Mouse (Mus musculus) kidney, embryonic 15.5 days (tissue): ENCODE data around the gene Dlx3. TPM values are rescaled to one million over a fixed set of nuclear protein-coding genes. Genes with fewer than 3 reads are reported as not detected.

Source experiments
- ATAC-seq: fragments of 200-750 bp; cut with Nextera tagmentation; replicated peaks from 2 replicates; pipeline ENCODE4 v1.8.0; 2017; ENCODE audit warnings: moderate TSS enrichment; ENCODE audit not compliant: low FRiP score
- H3K27ac ChIP-seq: fragments of 300-500 bp; sonication (generic); 2 replicates; pipeline ENCODE4 v1.5.1; 2015; ENCODE audit warnings: mild to moderate bottlenecking, inconsistent platforms
- H3K27me3 ChIP-seq: fragments of 300-500 bp; sonication (generic); 2 replicates; pipeline ENCODE4 v1.6.1; 2015; ENCODE audit warnings: inconsistent platforms
- H3K36me3 ChIP-seq: fragments of 300-500 bp; sonication (generic); 2 replicates; pipeline ENCODE4 v1.6.1; 2015; ENCODE audit warnings: inconsistent platforms
- H3K4me1 ChIP-seq: fragments of 300-500 bp; sonication (generic); 2 replicates; pipeline ENCODE4 v1.6.1; 2015; ENCODE audit warnings: inconsistent platforms
- H3K4me2 ChIP-seq: fragments of 300-500 bp; sonication (generic); 2 replicates; pipeline ENCODE4 v1.6.1; 2015; ENCODE audit warnings: moderate library complexity, mild to moderate bottlenecking, inconsistent platforms
- H3K4me3 ChIP-seq: fragments of 300-500 bp; sonication (generic); replicated peaks from 2 replicates; pipeline ENCODE4 v1.5.1; 2015; ENCODE audit warnings: mild to moderate bottlenecking, inconsistent platforms
- H3K9ac ChIP-seq: fragments of 300-500 bp; sonication (generic); 2 replicates; pipeline ENCODE4 v1.6.1; 2015; ENCODE audit warnings: mild to moderate bottlenecking, inconsistent platforms
- H3K9me3 ChIP-seq: fragments of 300-500 bp; sonication (generic); replicated peaks from 2 replicates; pipeline ENCODE4 v1.6.1; 2016; ENCODE audit warnings: inconsistent platforms
- WGBS: fragments of 180-500 bp; shearing (Covaris S2); methylation state at CpG from one replicate; pipeline ENCODE4 v1.1.7; 2015; ENCODE audit warnings: mixed read lengths; 5-methylcytosine and 5-hydroxymethylcytosine counted together
- polyA plus RNA-seq: library from polyadenylated mRNA; unstranded; fragments of >200 nt; fragmentation: Nextera tagmentation; extraction: Ambion mirVana; gene quantifications from 2 replicates; pipeline ENCODE4 v1.2.1, GENCODE M21; 2015

Gene Dlx3
- polyA plus RNA-seq, 1 experiment from 2014 or later: 0.78 TPM

DNA sequence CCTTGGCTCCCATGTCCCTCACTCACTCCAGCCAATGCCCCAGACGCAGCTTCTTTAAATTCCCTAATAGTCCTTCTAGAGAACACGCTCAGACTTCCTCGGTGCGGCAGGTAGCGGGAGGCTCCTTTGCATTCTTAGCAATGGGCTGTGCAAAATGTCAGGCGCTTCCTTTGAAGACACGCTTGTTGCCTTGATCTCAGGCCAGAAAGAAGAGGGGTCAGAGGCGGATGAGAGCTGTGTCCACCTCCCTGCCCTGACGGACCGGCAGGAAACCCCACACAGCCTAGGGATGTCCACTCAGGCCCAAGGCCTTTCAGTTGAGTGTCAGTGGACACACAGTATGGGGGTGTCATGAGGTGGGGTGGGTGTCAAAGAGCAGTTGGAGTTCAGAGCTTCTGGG lies 24.3 kb upstream of the Dlx3 start:
- H3K4me2 ChIP-seq: no peak overlapping the region
- H3K4me1 ChIP-seq: peaks cover 43% of the 10 kb centered on the region
- no peak for ATAC-seq
- no peak overlapping the region for H3K4me3 ChIP-seq
- no peak overlapping the region for H3K9ac ChIP-seq
- H3K27me3 ChIP-seq: 0 out of 2 replicates have a peak, but pooled peaks cover 5% of the 10 kb centered on the region
- H3K36me3 ChIP-seq: no peaks in the 10 kb centered on the region
- WGBS: 63% methylated on average over 10 of the region's 10 CpGs
- no peaks in the 10 kb centered on the region for H3K9me3 ChIP-seq
- H3K27ac ChIP-seq: peak overlapping the region; percentile 27; the same call in 1 of the 2 replicates

DNA sequence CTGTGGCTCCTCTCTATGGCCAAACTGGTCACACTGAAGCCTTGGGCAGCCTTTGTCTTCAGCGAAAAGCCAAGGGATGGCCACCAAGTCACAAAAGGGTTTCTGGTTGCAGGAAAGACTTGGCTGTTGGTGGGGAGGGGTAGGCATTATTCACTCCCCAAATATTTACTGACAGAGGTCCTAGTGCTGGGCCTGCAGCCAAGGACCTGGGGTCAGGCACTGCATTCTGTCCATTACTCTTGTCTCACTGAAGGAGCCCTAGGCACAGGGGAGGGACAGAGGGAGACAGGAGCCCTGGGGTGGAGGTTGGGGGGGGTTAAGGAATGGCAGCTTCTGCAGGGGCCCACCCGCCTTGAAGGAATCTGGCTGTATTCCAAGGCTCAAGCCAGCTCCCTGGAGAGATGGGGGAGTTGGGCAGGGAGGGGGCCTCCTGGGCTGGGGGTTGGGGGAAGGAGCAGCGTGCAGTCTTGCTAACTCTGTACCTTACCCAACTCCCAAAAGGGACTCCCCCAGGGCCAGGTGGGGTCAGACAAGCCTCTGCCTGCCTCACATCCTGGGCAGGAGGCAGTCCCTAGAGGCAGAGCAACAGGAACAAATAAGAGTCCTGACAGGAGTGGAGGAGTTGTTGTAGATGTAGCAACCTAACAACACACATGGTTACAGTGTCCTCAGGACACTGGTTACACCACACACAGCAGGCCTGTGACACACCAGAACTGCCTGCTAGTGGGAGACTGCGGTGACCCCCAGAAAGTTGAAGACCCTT lies 23.1 kb upstream of the Dlx3 start:
- Histone ChIP-seq H3K27ac (peak overlapping the region; percentile 81), H3K4me1 (peaks cover 55% of the 10 kb centered on the region), H3K36me3 (no peaks in the 10 kb centered on the region), H3K4me2 (0 out of 2 replicates have a peak overlapping the region, but pooled peaks have one; percentile 9), H3K27me3 (0 out of 2 replicates have a peak, but pooled peaks cover 5% of the 10 kb centered on the region), H3K4me3 (no peak overlapping the region), H3K9ac (no peak overlapping the region), H3K9me3 (no peaks in the 10 kb centered on the region)
- ATAC-seq: peak; percentile 68
- WGBS: 37% methylated on average over 4 of the region's 4 CpGs

DNA sequence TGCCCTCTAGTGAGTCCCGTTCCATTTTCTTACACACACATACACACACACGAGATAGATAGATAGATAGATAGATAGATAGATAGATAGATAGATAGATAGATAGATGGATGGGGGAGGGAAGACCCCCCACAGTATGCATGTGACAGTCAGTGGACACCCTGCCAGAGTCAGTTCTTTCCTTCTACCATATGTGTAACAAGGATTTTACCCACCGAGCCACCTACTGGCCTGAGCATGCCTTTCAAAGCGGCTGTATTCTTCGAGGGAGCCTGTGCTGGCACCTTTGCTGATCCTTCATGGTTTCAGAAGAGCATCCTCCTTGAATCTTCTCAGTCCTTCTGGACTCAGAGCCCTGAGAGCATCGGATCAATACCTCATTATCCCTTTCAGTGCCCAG lies 22.0 kb upstream of the Dlx3 start:
- no peak overlapping the region for H3K4me3 ChIP-seq
- peaks cover 57% of the 10 kb centered on the region for H3K4me1 ChIP-seq
- H3K27ac ChIP-seq: peak overlapping the region; percentile 81; the same call in 1 of the 2 replicates
- WGBS: 64% methylated on average over 6 of the region's 6 CpGs
- no peak overlapping the region for H3K9ac ChIP-seq
- 0 out of 2 replicates have a peak, but pooled peaks cover 5% of the 10 kb centered on the region for H3K27me3 ChIP-seq
- no peak overlapping the region for H3K4me2 ChIP-seq
- no peak for ATAC-seq
- H3K36me3 ChIP-seq: no peaks in the 10 kb centered on the region
- no peaks in the 10 kb centered on the region for H3K9me3 ChIP-seq

DNA sequence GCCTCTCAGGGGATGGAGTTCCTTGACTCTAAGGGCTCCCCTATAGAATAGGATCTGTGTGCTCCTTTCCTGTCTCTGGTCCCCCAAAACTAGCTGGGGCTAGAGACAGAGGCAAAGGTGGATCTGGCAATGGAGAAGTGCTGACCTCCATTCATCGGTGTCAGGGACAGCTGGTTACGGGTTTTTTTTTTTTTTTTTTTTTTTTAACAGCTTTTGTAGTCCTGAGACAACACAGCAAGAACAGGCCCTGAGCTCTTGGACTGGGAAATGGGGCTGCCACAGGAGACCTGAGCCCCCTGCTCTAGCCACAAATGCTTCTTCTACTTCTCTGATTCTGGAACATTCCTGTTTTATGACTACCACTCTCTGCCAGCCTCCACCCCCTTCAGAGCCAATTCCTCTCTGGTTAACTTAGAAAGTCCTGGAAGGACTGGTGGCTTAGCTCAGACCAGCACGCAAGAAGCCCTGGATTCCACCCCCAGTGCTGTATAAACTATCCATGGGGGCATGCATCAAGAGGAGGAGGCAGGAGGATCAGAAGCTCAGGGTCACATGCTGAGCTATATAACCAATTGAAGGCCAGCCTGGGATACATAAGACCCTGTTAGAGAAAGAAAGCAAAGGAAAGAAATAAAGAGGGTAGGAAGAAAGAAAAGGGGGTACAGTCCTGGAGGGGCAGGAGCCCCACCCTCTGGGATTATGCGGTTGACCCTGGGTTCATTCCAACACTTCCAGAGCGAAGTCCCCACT lies 21.4 kb upstream of the Dlx3 start:
- no peak overlapping the region for H3K27ac ChIP-seq

GRCm38 (mm10) chr11:95100393-95100792 lies 19.5 kb upstream of the Dlx3 start:
- Histone ChIP-seq H3K36me3 (no peaks in the 10 kb centered on the region), H3K27me3 (0 out of 2 replicates have a peak, but pooled peaks cover 5% of the 10 kb centered on the region), H3K4me2 (no peak overlapping the region), H3K27ac (peak overlapping the region; percentile 29), H3K4me3 (no peak overlapping the region), H3K9me3 (no peaks in the 10 kb centered on the region), H3K4me1 (peaks cover 71% of the 10 kb centered on the region), H3K9ac (no peak overlapping the region)
- WGBS: 58% methylated on average over 3 of the region's 3 CpGs
- 0 out of 2 replicates have a peak, but pooled peaks have one; percentile 7 for ATAC-seq

More for the DNA sequence above, 21.4 kb upstream of the Dlx3 start:
- H3K4me2 ChIP-seq: no peak overlapping the region
- H3K36me3 ChIP-seq: no peaks in the 10 kb centered on the region
- no peak for ATAC-seq
- H3K9ac ChIP-seq: no peak overlapping the region
- no peaks in the 10 kb centered on the region for H3K9me3 ChIP-seq
- 77% methylated on average over 5 of the region's 5 CpGs for WGBS
- peaks cover 57% of the 10 kb centered on the region for H3K4me1 ChIP-seq
- H3K4me3 ChIP-seq: no peak overlapping the region
- 0 out of 2 replicates have a peak, but pooled peaks cover 5% of the 10 kb centered on the region for H3K27me3 ChIP-seq

DNA sequence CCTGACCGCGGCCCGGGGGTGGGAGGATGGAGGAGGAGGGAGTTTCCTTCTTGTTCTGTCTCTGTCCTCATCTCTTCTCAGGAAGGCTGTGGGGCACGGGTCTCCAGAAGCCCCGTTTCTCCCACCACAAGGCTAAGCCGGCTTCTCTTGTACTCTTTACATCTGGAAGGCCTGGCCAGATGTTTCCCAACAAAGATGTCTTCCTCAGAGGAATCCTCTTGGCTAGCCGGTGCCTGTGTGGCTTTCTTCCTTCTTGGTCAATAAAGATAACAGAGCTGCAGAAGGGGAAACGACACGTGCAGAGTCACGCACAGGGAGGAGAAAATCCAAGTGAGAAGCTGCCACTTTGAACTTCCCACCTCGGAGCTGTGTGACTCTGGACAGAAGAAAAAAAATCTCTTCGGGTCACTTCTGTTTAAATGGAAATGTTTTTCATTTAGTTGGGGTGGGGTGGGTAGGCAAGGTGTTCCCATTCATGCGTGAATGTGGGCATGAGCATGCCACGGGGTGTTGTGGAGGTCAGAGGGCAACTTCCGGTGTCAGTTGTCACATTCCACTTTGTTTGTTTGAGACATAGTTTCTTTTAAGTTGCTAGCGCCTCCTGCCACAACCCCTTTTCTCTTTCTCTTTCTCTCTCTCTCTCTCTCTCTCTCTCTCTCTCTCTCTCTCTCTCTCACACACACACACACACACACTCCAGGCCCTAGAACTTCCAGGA lies 18.7 kb upstream of the Dlx3 start:
- H3K4me1 ChIP-seq: peaks cover 72% of the 10 kb centered on the region

GRCm38 (mm10) chr11:95102161-95102904 lies 17.6 kb upstream of the Dlx3 start:
- Histone ChIP-seq H3K36me3 (no peaks in the 10 kb centered on the region), H3K27me3 (0 out of 2 replicates have a peak, but pooled peaks cover 5% of the 10 kb centered on the region), H3K4me1 (peaks cover 67% of the 10 kb centered on the region), H3K9me3 (no peaks in the 10 kb centered on the region), H3K4me3 (no peak overlapping the region), H3K27ac (no peak overlapping the region), H3K4me2 (no peak overlapping the region), H3K9ac (no peak overlapping the region)
- WGBS: 88% methylated on average over 19 of the region's 19 CpGs
- ATAC-seq: no peak

More for the DNA sequence above, 18.7 kb upstream of the Dlx3 start:
- Histone ChIP-seq H3K9me3 (no peaks in the 10 kb centered on the region), H3K4me2 (0 out of 2 replicates have a peak overlapping the region, but pooled peaks have one; percentile 10), H3K36me3 (no peaks in the 10 kb centered on the region), H3K9ac (no peak overlapping the region), H3K4me3 (no peak overlapping the region), H3K27me3 (0 out of 2 replicates have a peak, but pooled peaks cover 5% of the 10 kb centered on the region), H3K27ac (peak overlapping the region; percentile 29)
- ATAC-seq: no peak
- WGBS: 17% methylated on average over 16 of the region's 16 CpGs

DNA sequence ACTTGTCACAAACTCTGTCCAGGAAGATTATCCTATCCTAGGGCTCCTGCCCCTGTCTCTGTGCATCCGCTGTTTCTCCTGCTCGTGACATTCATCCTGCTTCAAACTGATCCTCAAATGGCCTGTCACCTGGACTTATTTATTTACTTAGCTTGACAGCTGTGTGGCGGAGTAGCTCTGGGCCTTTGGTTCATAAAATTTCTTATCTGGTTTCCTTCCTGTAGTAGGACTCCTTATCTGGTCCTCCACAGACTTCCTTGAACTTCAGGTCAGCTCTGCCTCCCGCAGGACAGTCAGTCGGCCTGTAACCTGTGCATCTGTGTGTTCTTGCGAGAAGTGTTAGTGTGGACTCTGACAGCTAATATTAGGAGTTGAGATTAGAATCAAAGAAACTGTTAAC lies 15.7 kb upstream of the Dlx3 start:
- Histone ChIP-seq H3K9ac (no peak overlapping the region), H3K4me1 (peaks cover 52% of the 10 kb centered on the region), H3K36me3 (no peaks in the 10 kb centered on the region), H3K4me2 (peak overlapping the region; percentile 62), H3K27ac (peak overlapping the region; percentile 32), H3K27me3 (0 out of 2 replicates have a peak, but pooled peaks cover 5% of the 10 kb centered on the region), H3K9me3 (no peaks in the 10 kb centered on the region), H3K4me3 (no peak overlapping the region)
- 30% methylated on average over 6 of the region's 6 CpGs for WGBS
- no peak for ATAC-seq

DNA sequence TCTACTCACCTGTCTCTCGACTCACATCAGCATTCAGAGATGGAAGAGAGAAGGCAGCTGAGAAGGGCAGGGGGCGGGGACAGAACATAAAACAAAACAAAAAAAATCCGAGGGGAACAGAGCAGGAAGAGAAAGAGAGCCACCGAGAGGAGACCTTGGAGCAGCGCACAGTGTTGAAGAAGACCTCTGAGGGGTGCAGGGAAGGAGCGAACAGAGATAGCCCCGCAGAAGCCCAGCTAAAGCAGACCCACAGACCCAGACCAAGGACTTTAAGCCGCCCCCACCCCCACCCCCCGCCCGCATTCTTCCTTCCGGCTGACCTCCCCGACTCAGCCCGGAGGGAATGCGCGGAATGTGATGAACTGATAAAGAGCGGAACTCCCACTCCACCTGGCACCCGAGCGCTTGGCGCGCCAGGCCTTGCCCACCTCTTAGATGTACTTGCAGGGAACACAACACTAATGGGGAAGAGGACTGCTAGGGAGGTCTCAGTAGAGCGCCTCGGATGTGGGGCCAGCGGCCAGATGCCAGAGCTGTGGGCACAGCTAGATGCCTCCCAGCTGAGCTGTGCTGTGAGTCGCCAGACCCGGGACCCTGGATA lies 14.5 kb upstream of the Dlx3 start:
- ATAC-seq: peak; percentile 44
- Histone ChIP-seq H3K27ac (peak overlapping the region; percentile 74), H3K4me2 (peak overlapping the region; percentile 62), H3K4me1 (peaks cover 48% of the 10 kb centered on the region), H3K36me3 (no peaks in the 10 kb centered on the region), H3K9ac (0 out of 2 replicates have a peak overlapping the region, but pooled peaks have one; percentile 29), H3K27me3 (no peaks in the 10 kb centered on the region), H3K4me3 (peak overlapping the region; percentile 32), H3K9me3 (no peaks in the 10 kb centered on the region)
- 2% methylated on average over 25 of the region's 25 CpGs for WGBS

- H3K27ac ChIP-seq: peak overlapping the region; percentile 74; the same call in 1 of the 2 replicates
- H3K36me3 ChIP-seq: no peaks in the 10 kb centered on the region
Measured at GRCm38 (mm10) chr11:95106440-95107236, 13.3 kb upstream of the Dlx3 start.

More at GRCm38 (mm10) chr11:95106440-95107236, 13.3 kb upstream of the Dlx3 start:
- peaks cover 35% of the 10 kb centered on the region for H3K4me1 ChIP-seq
- 38% methylated on average over 23 of the region's 23 CpGs for WGBS
- no peak overlapping the region for H3K4me3 ChIP-seq
- H3K9ac ChIP-seq: no peak overlapping the region
- H3K27me3 ChIP-seq: no peaks in the 10 kb centered on the region
- no peak overlapping the region for H3K4me2 ChIP-seq
- H3K9me3 ChIP-seq: no peaks in the 10 kb centered on the region
- ATAC-seq: 0 out of 2 replicates have a peak, but pooled peaks have one; percentile 15
